Mouse (Mus musculus): Measurements from ENCODE around the gene Myh14.
"Not testable (repeated sequence)": the region's sequence is repeated elsewhere in the genome, so short reads cannot be mapped to it uniquely, and the experiment has no call there.

Gene Myh14

GRCm38 (mm10) chr7:44670803-44671202, at the start of gene Myh14:
Myh14 (minus strand) TSS chr7:44670843.
- DNase-seq, result peak; percentile 89

- DNase-seq, result no peak
These were observed 39.2 kb upstream of the Myh14 start for GRCm38 (mm10) chr7:44709881-44710280.

- no peak for DNase-seq
These were observed 37.9 kb upstream of the Myh14 start, which contains the start of gene Izumo2 for GRCm38 (mm10) chr7:44708574-44708973. Izumo2 (plus strand) TSS chr7:44708742.

- not testable (repeated sequence) for DNase-seq
These were observed 37.5 kb upstream of the Myh14 start for GRCm38 (mm10) chr7:44708093-44708492.

- no peak for DNase-seq
These were observed 36.6 kb upstream of the Myh14 start for GRCm38 (mm10) chr7:44707169-44707675.

GRCm38 (mm10) chr7:44706322-44706721, 35.7 kb upstream of the Myh14 start:
- no peak for DNase-seq

GRCm38 (mm10) chr7:44705086-44705485, 34.4 kb upstream of the Myh14 start:
- DNase-seq, result no peak

- DNase-seq, result peak; percentile 46
These were observed 33.7 kb upstream of the Myh14 start for GRCm38 (mm10) chr7:44704363-44704762.

GRCm38 (mm10) chr7:44702985-44703384, 32.3 kb upstream of the Myh14 start:
- DNase-seq, result no peak

GRCm38 (mm10) chr7:44701921-44702320, 31.3 kb upstream of the Myh14 start:
- DNase-seq, result peak; percentile 58

- no peak for DNase-seq
These were observed 27.3 kb upstream of the Myh14 start for GRCm38 (mm10) chr7:44697980-44698379.

- DNase-seq, result peak; percentile 73
These were observed 26.6 kb upstream of the Myh14 start for GRCm38 (mm10) chr7:44697191-44697710.

GRCm38 (mm10) chr7:44695223-44695622, 24.6 kb upstream of the Myh14 start:
- DNase-seq, result no peak

- DNase-seq, result peak; percentile 47
These were observed 23.0 kb upstream of the Myh14 start for GRCm38 (mm10) chr7:44693427-44694175.

GRCm38 (mm10) chr7:44689331-44689730, 18.7 kb upstream of the Myh14 start:
- DNase-seq, result no peak

GRCm38 (mm10) chr7:44688890-44689289, 18.2 kb upstream of the Myh14 start:
- DNase-seq, result no peak

- peak; percentile 79 for DNase-seq
These were observed 15.1 kb upstream of the Myh14 start for GRCm38 (mm10) chr7:44685531-44686402.

GRCm38 (mm10) chr7:44683656-44684055, 13.0 kb upstream of the Myh14 start:
- DNase-seq, result peak; percentile 77

GRCm38 (mm10) chr7:44676611-44677010, 6.0 kb upstream of the Myh14 start:
- DNase-seq, result no peak

GRCm38 (mm10) chr7:44676126-44676525, 5.5 kb upstream of the Myh14 start:
- DNase-seq, result no peak

GRCm38 (mm10) chr7:44675171-44675570, 4.5 kb upstream of the Myh14 start:
- no peak for DNase-seq

GRCm38 (mm10) chr7:44674511-44674910, 3.9 kb upstream of the Myh14 start:
- DNase-seq, result no peak

GRCm38 (mm10) chr7:44672193-44672592, 1.6 kb upstream of the Myh14 start:
- peak; percentile 45 for DNase-seq
